Mouse (Mus musculus) limb, embryonic 15.5 days (tissue): Measurements from ENCODE around the gene Slc8b1. TPM values are rescaled to one million over a fixed set of nuclear protein-coding genes. Genes with fewer than 3 reads are reported as not detected.
"Not testable (repeated sequence)": the region's sequence is repeated elsewhere in the genome, so short reads cannot be mapped to it uniquely, and the experiment has no call there.

Experiments used
- ATAC-seq: fragments of 200-750 bp; cut with Nextera tagmentation; 2 replicates; pipeline ENCODE4 v1.8.0; 2017; ENCODE audit warnings: low read depth, moderate TSS enrichment; ENCODE audit not compliant: insufficient number of reproducible peaks, low FRiP score, low TSS enrichment
- H3K27ac ChIP-seq: fragments of 300-500 bp; sonication (generic); 2 replicates; pipeline ENCODE4 v1.5.1; 2015; ENCODE audit warnings: moderate library complexity, mild to moderate bottlenecking, inconsistent platforms
- H3K27me3 ChIP-seq: fragments of 300-500 bp; sonication (generic); 2 replicates; pipeline ENCODE4 v1.6.1; 2015; ENCODE audit warnings: inconsistent platforms
- H3K36me3 ChIP-seq: fragments of 300-500 bp; sonication (generic); 2 replicates; pipeline ENCODE4 v1.6.1; 2015; ENCODE audit warnings: inconsistent platforms
- H3K4me1 ChIP-seq: fragments of 300-500 bp; sonication (generic); 2 replicates; pipeline ENCODE4 v1.6.1; 2015; ENCODE audit warnings: inconsistent platforms
- H3K4me2 ChIP-seq: fragments of 300-500 bp; sonication (generic); 2 replicates; pipeline ENCODE4 v1.6.1; 2015; ENCODE audit warnings: mild to moderate bottlenecking, inconsistent platforms
- H3K4me3 ChIP-seq: fragments of 300-500 bp; sonication (generic); 2 replicates; pipeline ENCODE4 v1.5.1; 2015; ENCODE audit warnings: mild to moderate bottlenecking, inconsistent platforms
- H3K9ac ChIP-seq: fragments of 300-500 bp; sonication (generic); 2 replicates; pipeline ENCODE4 v1.6.1; 2015; ENCODE audit warnings: inconsistent platforms
- H3K9me3 ChIP-seq: fragments of 300-500 bp; sonication (generic); 2 replicates; pipeline ENCODE4 v1.6.1; 2016; ENCODE audit warnings: inconsistent platforms
- WGBS: fragments of 180-500 bp; shearing (Covaris S2); methylation state at CpG from one replicate; pipeline ENCODE4 v1.1.7; 2015; 5-methylcytosine and 5-hydroxymethylcytosine counted together
- polyA plus RNA-seq: library from polyadenylated mRNA; unstranded; fragments of >200 nt; fragmentation: Nextera tagmentation; extraction: Ambion mirVana; gene quantifications from 2 replicates; pipeline ENCODE4 v1.2.1, GENCODE M21; 2015

Gene Slc8b1
- polyA plus RNA-seq, 1 experiment from 2014 or later: 12.0 TPM

DNA sequence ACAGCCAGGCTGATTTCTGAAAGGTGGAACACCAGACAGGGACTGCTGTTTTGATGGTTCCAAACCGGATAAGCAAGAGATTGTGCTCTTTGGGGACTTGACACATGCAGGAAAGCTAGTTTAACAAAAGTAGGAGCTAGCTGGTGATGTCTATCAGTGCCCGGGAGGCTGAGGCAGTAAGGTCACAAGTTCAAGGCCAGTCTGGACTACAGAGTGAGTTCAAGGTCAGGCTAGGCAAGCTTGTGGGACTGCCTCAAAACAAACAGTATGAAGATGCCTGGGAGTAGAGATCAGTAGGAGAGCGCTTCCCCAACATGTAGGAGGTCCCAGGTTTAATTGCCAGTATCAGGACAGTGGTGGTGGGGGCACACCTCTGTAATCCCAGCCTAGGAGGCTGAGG, 13.9 kb upstream of the Slc8b1 start:
- 82% methylated on average over 3 of the region's 3 CpGs for WGBS
- Histone ChIP-seq H3K9ac (no peak overlapping the region), H3K9me3 (no peaks in the 10 kb centered on the region), H3K4me2 (no peak overlapping the region), H3K4me1 (peaks cover 7% of the 10 kb centered on the region), H3K4me3 (no peak overlapping the region), H3K36me3 (peaks cover 47% of the 10 kb centered on the region), H3K27me3 (no peaks in the 10 kb centered on the region), H3K27ac (no peak overlapping the region)
- no peak for ATAC-seq

DNA sequence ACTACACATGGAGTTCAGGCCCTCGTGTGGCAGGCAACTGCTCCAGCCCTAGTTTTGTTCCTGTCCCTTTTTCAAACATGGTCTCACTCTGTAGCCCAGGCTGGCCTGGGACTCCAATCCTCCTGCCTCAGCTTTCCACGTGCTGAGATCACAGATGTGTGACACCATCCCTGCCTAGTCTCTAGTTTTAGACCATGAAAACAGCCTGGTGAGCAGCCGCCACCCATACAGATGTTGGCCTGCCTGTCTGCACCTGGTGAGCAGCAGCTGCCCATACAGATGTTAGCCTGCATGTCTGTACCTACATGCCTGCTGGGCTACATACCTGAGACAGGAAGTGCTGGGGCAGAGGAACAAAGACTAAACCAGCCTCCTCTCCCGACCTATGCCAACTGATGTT, 11.8 kb upstream of the Slc8b1 start:
- no peak overlapping the region for H3K9ac ChIP-seq
- 70% methylated on average over 4 of the region's 4 CpGs for WGBS
- ATAC-seq: no peak

DNA sequence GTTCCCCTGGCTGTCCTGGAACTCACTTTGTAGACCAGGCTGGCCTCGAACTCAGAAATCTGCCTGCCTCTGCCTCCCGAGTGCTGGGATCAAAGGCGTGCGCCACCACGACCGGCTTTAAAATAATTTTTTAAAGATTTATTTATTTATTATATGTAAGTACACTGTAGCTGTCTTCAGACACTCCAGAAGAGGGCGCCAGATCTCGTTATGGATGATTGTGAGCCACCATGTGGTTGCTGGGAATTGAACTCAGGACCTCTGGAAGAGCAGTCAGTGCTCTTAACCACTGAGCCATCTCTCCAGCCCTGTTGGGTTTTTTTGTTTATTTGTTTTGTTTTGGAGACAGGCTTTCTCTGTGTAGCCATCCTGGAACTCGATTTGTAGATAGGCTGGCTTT, 10.4 kb upstream of the Slc8b1 start:
- 0 out of 2 replicates have a peak, but pooled peaks cover 14% of the 10 kb centered on the region for H3K36me3 ChIP-seq
- H3K27ac ChIP-seq, H3K27me3 ChIP-seq, H3K9ac ChIP-seq, H3K9me3 ChIP-seq, ATAC-seq, H3K4me2 ChIP-seq, H3K4me3 ChIP-seq: not testable (repeated sequence)
- 88% methylated on average over 9 of the region's 9 CpGs for WGBS
- H3K4me1 ChIP-seq: peaks cover 24% of the 10 kb centered on the region

More for the DNA sequence above, 11.8 kb upstream of the Slc8b1 start:
- H3K4me2 ChIP-seq: no peak overlapping the region
- H3K27me3 ChIP-seq: no peaks in the 10 kb centered on the region
- peaks cover 18% of the 10 kb centered on the region for H3K4me1 ChIP-seq
- no peak overlapping the region for H3K4me3 ChIP-seq
- H3K27ac ChIP-seq: no peak overlapping the region
- no peaks in the 10 kb centered on the region for H3K9me3 ChIP-seq
- H3K36me3 ChIP-seq: peaks cover 26% of the 10 kb centered on the region; the same call in 1 of the 2 replicates

DNA sequence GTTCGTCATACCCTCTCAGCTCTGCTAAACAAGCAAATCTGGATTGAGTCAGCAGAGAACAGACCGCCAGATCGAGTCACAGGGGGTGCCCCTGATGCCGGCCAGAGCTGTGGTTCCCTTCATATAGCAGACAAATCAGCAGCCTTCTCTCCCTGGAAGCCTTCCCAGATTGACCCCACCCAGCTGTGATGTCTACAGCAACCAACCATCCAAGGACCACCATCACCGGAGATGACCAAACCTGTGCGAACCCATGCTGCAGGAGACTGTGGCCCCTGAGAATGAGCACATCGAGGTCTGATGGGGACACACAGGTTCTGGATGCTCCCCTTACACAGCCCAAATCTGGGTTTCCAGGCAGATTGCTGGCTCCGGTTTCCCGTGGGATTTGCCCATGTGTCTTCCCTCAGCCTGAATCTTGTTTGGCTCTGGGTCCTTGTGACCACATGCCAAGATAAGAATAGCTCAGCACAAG, 8.8 kb upstream of the Slc8b1 start:
- Histone ChIP-seq H3K9ac (0 out of 2 replicates have a peak overlapping the region, but pooled peaks have one; percentile 83), H3K4me1 (peaks cover 31% of the 10 kb centered on the region), H3K9me3 (no peaks in the 10 kb centered on the region), H3K27ac (no peak overlapping the region), H3K4me2 (peak overlapping the region; percentile 91), H3K27me3 (no peaks in the 10 kb centered on the region), H3K4me3 (peak overlapping the region; percentile 81), H3K36me3 (0 out of 2 replicates have a peak, but pooled peaks cover 6% of the 10 kb centered on the region)
- ATAC-seq: no peak
- 59% methylated on average over 9 of the region's 9 CpGs for WGBS

DNA sequence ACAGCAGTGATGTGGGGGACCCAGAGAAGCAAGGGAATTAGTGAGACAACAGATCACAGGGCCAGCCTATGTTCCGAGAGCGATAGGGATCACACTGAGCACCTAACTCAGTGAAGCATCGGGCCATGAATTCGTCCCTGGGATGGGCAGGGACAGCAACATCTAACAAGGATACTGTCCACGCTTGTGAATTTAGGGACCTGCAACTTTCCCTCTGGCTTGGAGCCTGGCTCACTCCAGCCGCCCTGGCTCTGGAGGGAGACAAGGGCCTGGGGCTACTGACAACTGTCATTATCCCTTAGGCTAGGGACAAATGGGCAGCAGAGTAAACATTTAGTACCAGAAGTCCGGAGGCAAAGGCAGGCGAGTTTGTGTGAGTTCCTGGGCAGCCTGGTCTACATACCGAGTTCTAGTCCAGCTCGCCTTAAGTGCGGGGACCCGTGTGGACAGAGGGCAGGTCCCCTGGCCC, 8.3 kb upstream of the Slc8b1 start:
- peak overlapping the region; percentile 83 for H3K9ac ChIP-seq
- H3K4me1 ChIP-seq: peaks cover 31% of the 10 kb centered on the region
- WGBS: 8% methylated on average over 12 of the region's 12 CpGs
- H3K9me3 ChIP-seq: no peaks in the 10 kb centered on the region
- H3K27ac ChIP-seq: no peak overlapping the region
- H3K36me3 ChIP-seq: 0 out of 2 replicates have a peak, but pooled peaks cover 6% of the 10 kb centered on the region
- peak overlapping the region; percentile 81 for H3K4me3 ChIP-seq
- no peaks in the 10 kb centered on the region for H3K27me3 ChIP-seq
- H3K4me2 ChIP-seq: peak overlapping the region; percentile 91
- no peak for ATAC-seq

DNA sequence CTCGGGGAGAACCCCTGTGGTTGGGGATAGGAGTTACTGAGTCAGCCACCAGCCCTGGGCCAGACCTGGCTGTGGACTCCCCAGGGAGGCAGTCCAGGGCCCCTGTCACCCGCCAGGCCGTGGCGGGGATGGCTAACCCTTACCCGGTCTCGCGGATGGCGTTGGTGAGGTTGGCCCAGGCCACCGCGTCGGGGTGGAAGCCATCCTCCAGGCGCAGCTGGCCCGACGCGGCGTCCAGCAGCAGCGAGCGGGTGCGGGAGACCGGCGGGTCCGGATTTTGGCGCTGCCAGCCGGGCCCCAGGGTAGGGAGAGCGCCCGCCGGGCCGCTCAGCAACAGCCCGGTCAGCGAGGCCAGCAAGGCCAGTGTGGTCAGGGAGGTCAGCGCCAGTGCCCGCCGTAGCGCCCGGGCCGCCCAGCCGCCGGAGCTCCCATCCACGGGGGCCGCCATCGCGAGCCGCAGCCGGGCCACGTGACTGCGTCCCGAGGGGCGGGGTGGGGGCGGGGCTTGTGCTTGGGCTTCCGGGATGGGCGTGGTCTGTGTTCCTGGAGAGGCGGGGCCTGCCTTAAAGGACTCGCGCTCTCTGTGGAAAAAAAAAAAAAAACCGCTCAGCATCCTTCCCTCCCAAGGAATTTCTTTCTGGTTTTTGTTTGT, 7.7 kb upstream of the Slc8b1 start, which contains the start of gene Plbd2:
Plbd2 (minus strand) TSS at position 482 of the 652 bp plus-strand sequence.
- ATAC-seq: peak; percentile 49; the same call in 1 of the 2 replicates
- Histone ChIP-seq H3K4me3 (peak within 1 kb of the TSS; percentile 81), H3K9me3 (no peaks in the 10 kb centered on the region), H3K27ac (no peak within 1 kb of the TSS), H3K36me3 (0 out of 2 replicates have a peak, but pooled peaks cover 6% of the 10 kb centered on the region), H3K27me3 (no peaks in the 10 kb centered on the region), H3K9ac (peak within 1 kb of the TSS; percentile 83), H3K4me1 (peaks cover 31% of the 10 kb centered on the region), H3K4me2 (peak within 1 kb of the TSS; percentile 91)
- WGBS: 0% methylated on average over 50 of the region's 55 CpGs

DNA sequence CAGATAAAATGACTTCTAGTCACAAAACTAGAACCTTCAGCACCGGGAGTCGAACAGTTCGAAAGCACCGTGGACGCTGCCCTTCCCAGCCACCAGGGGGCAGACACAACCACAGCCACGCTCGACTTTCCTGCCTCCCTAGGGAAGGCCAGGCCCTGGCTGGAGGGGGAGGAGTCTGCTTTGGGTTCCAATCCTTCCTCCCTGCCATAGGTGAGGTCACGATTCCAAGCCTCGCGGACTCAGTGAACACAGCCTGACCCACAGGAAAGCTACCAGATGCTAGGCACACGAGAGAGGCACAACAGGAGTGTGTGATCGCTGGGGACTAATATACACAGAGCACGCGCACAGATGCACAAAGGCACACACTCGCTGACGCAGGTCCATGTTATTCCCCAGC, 5.6 kb upstream of the Slc8b1 start:
- Histone ChIP-seq H3K36me3 (no peaks in the 10 kb centered on the region), H3K9me3 (no peaks in the 10 kb centered on the region), H3K27ac (no peak overlapping the region), H3K9ac (no peak overlapping the region), H3K4me1 (peaks cover 31% of the 10 kb centered on the region), H3K27me3 (no peaks in the 10 kb centered on the region), H3K4me3 (no peak overlapping the region), H3K4me2 (peak overlapping the region; percentile 23; the same call in 1 of the 2 replicates)
- no peak for ATAC-seq
- 17% methylated on average over 16 of the region's 16 CpGs for WGBS

DNA sequence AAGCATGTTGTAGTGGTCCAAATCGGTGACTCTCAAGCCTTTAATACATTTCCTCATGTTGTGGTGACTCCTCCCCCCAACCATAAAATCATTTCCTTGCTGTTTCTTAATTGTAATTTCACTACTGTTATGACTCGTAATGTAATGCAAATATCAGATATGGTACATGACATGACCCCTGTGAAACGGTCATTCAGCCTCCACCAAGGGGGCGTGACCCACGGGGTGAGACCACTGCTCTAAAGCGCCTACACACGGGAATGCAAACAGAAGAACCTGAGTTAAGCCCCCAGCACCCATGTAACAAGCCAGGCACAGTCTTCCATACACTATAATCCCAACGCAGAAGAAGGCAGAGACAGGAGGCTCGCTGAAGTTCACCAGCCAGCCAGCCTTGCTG, 5.2 kb upstream of the Slc8b1 start:
- Histone ChIP-seq H3K27me3 (no peaks in the 10 kb centered on the region), H3K9ac (no peak overlapping the region), H3K36me3 (no peaks in the 10 kb centered on the region), H3K4me3 (no peak overlapping the region), H3K27ac (no peak overlapping the region), H3K9me3 (no peaks in the 10 kb centered on the region), H3K4me1 (peaks cover 34% of the 10 kb centered on the region), H3K4me2 (peak overlapping the region; percentile 23; the same call in 1 of the 2 replicates)
- 63% methylated on average over 9 of the region's 9 CpGs for WGBS
- ATAC-seq: no peak

DNA sequence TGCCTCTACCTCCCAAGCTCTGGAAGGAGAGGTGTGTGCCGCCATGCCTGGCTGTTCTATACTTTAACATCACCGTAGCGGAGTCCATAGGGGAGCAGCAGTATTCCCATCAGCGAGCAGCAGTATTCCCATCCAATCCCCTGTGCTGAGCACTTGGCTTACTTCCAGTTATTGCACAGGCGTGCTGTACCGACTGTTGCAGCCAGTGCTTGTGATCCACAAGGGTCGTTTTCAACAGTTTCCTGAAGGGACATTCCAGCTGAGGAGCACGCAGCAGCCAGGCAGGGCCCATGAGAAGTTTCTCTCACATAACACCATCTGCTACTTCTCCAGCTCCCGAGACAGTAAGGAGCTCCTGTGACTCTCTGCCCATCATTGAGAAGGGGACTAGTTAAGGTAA, 4.5 kb upstream of the Slc8b1 start:
- H3K36me3 ChIP-seq: no peaks in the 10 kb centered on the region

DNA sequence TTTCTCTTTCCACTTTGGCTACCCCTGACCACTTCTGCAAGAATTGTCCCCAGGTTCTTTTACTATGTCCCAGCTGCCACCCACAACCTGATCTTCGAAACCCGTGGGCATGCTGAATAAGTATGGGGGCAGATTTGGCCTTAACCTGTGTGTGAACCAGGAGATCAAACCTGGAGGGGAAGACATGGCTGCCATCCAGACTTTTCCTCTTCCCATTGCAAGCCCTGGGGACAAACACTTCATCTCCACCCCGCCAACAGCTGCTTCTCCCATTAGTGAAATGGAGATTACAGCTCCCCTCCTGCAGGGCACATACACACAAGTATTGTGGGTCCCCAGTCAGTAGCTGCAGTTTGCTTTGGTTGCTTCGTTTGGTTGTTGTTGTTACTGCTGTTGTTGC, 3.7 kb upstream of the Slc8b1 start:
- Histone ChIP-seq H3K9me3 (no peaks in the 10 kb centered on the region), H3K36me3 (no peaks in the 10 kb centered on the region), H3K4me3 (no peak overlapping the region), H3K27ac (no peak overlapping the region), H3K4me1 (peaks cover 39% of the 10 kb centered on the region), H3K4me2 (no peak overlapping the region), H3K27me3 (no peaks in the 10 kb centered on the region), H3K9ac (no peak overlapping the region)
- no peak for ATAC-seq
- 43% methylated on average over 4 of the region's 4 CpGs for WGBS

More for the DNA sequence above, 4.5 kb upstream of the Slc8b1 start:
- Histone ChIP-seq H3K4me2 (no peak overlapping the region), H3K27ac (no peak overlapping the region), H3K4me1 (peaks cover 40% of the 10 kb centered on the region), H3K27me3 (no peaks in the 10 kb centered on the region), H3K9ac (no peak overlapping the region), H3K4me3 (no peak overlapping the region), H3K9me3 (no peaks in the 10 kb centered on the region)
- ATAC-seq: no peak
- 34% methylated on average over 9 of the region's 9 CpGs for WGBS

DNA sequence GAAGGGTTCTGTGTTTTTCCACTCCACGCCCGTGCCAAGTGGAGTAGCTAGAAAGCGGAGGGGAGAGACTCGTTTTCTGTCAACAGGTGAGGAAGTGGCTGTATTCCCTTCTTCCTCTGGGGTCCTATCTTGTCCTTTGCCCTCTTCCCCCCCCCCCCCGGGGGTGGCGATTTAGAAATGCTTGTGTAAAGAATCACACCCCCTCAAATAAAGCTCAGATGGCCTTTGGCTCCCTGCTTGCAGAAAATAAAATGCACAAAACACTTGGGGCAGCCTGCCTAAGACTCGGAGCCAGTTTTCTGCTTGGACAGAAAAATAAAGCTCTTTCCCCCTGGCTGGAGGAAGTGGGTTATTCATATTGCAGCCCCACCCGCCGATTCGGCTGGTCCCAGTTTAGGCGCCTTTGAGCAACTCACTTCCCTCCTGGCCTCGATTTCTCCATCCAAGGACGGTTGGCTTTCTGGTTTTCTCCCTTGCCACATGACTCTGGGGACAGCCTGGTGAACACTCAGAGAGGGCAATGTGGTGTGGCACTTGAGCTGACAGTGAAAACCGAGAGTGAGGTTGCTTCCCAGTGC, 764 bp downstream of the Slc8b1 start:
- peak overlapping the region; percentile 55 for H3K4me3 ChIP-seq
- no peaks in the 10 kb centered on the region for H3K36me3 ChIP-seq
- 19% methylated on average over 11 of the region's 14 CpGs for WGBS
- H3K9me3 ChIP-seq: no peaks in the 10 kb centered on the region
- no peaks in the 10 kb centered on the region for H3K27me3 ChIP-seq
- peaks cover 55% of the 10 kb centered on the region for H3K4me1 ChIP-seq
- H3K4me2 ChIP-seq: peak overlapping the region; percentile 66
- peak overlapping the region; percentile 1; the same call in 1 of the 2 replicates for H3K27ac ChIP-seq
- H3K9ac ChIP-seq: no peak overlapping the region
- no peak for ATAC-seq
